Mouse (Mus musculus) liver, embryonic 13.5 days (tissue): Measurements from ENCODE around the gene Idh3a. TPM values are rescaled to one million over a fixed set of nuclear protein-coding genes. Genes with fewer than 3 reads are reported as not detected.

Experiments
- ATAC-seq: fragments of 200-750 bp; cut with Nextera tagmentation; 2 replicates; pipeline ENCODE4 v1.8.0; 2017; ENCODE audit warnings: low read depth, mild to moderate bottlenecking, moderate number of reproducible peaks, moderate library complexity
- DNase-seq: peaks from one replicate; pipeline ENCODE4 v3.0.0; 2022
- H3K27ac ChIP-seq: fragments of 300-500 bp; sonication (generic); 2 replicates; pipeline ENCODE4 v1.5.1; 2015; ENCODE audit warnings: moderate library complexity, mild to moderate bottlenecking, inconsistent platforms
- H3K27me3 ChIP-seq: fragments of 300-500 bp; sonication (generic); 2 replicates; pipeline ENCODE4 v1.6.1; 2015; ENCODE audit warnings: mild to moderate bottlenecking, inconsistent platforms
- H3K36me3 ChIP-seq: fragments of 300-500 bp; sonication (generic); 2 replicates; pipeline ENCODE4 v1.6.1; 2015; ENCODE audit warnings: mild to moderate bottlenecking, inconsistent platforms
- H3K4me1 ChIP-seq: fragments of 300-500 bp; sonication (generic); replicated peaks from 2 replicates; pipeline ENCODE4 v1.6.1; 2015; ENCODE audit warnings: inconsistent platforms
- H3K4me2 ChIP-seq: fragments of 300-500 bp; sonication (generic); 2 replicates; pipeline ENCODE4 v1.6.1; 2015; ENCODE audit warnings: inconsistent platforms, mild to moderate bottlenecking, moderate library complexity
- H3K4me3 ChIP-seq: fragments of 300-500 bp; sonication (generic); replicated peaks from 2 replicates; pipeline ENCODE4 v1.5.1; 2015; ENCODE audit warnings: mild to moderate bottlenecking, inconsistent platforms
- H3K9ac ChIP-seq: fragments of 300-500 bp; sonication (generic); 2 replicates; pipeline ENCODE4 v1.6.1; 2015; ENCODE audit warnings: mild to moderate bottlenecking, inconsistent platforms
- H3K9me3 ChIP-seq: fragments of 300-500 bp; sonication (generic); replicated peaks from 2 replicates; pipeline ENCODE4 v1.6.1; 2016; ENCODE audit warnings: inconsistent platforms
- WGBS: fragments of 180-500 bp; shearing (Covaris S2); methylation state at CpG from one replicate; pipeline ENCODE4 v1.1.7; 2015; ENCODE audit not compliant: insufficient replicate concordance; 5-methylcytosine and 5-hydroxymethylcytosine counted together
- polyA plus RNA-seq: library from polyadenylated mRNA; unstranded; fragments of >200 nt; fragmentation: Nextera tagmentation; extraction: Ambion mirVana; gene quantifications from 2 replicates; pipeline ENCODE4 v1.2.1, GENCODE M21; 2015

Idh3a gene
- polyA plus RNA-seq, 1 experiment from 2014 or later = 121 TPM

GRCm38 (mm10) chr9:54652778-54653177 lies 66.6 kb downstream of the Idh3a start:
- Histone ChIP-seq H3K4me1 (no peaks in the 10 kb centered on the region), H3K27me3 (no peaks in the 10 kb centered on the region), H3K9me3 (no peaks in the 10 kb centered on the region), H3K9ac (no peak overlapping the region), H3K4me2 (no peak overlapping the region), H3K4me3 (no peak overlapping the region), H3K27ac (no peak overlapping the region), H3K36me3 (no peaks in the 10 kb centered on the region)
- ATAC-seq = no peak
- 43% methylated on average over 2 of the region's 2 CpGs for WGBS
- no peak for DNase-seq

Other genes starting within 250 kb of the Idh3a start
- 0.92 and 0.97 TPM in 2 replicates for gene Dmxl2, start 84.7 kb upstream of the Idh3a start, polyA plus RNA-seq
- gene Sh2d7, start 47.4 kb upstream of the Idh3a start, polyA plus RNA-seq = not detected in 2 replicates
- 1.8 and 2.4 TPM in 2 replicates for gene Cib2, start 26.1 kb upstream of the Idh3a start, polyA plus RNA-seq
- gene Acsbg1, start 75.5 kb downstream of the Idh3a start, polyA plus RNA-seq = 0.05 and 0.15 TPM in 2 replicates
- 21.1 and 23.4 TPM in 2 replicates for gene Dnaja4, start 112.5 kb downstream of the Idh3a start, polyA plus RNA-seq
- gene Wdr61, start 148.2 kb downstream of the Idh3a start, polyA plus RNA-seq = 118 and 128 TPM in 2 replicates
- gene Crabp1, start 178.4 kb downstream of the Idh3a start, polyA plus RNA-seq = 3.2 and 3.8 TPM in 2 replicates